Mouse (Mus musculus) heart, embryonic 12.5 days (tissue): ENCODE results near the gene Ppp2r3d. TPM values are rescaled to one million over a fixed set of nuclear protein-coding genes. Genes with fewer than 3 reads are reported as not detected.
"Not testable (repeated sequence)": the region's sequence is repeated elsewhere in the genome, so short reads cannot be mapped to it uniquely, and the experiment has no call there.

Experiments
- ATAC-seq: fragments of 200-750 bp; cut with Nextera tagmentation; 2 replicates; pipeline ENCODE4 v1.8.0; 2017; ENCODE audit warnings: moderate TSS enrichment, moderate library complexity; ENCODE audit not compliant: insufficient number of reproducible peaks, low FRiP score
- H3K27ac ChIP-seq: fragments of 300-500 bp; sonication (generic); 2 replicates; pipeline ENCODE4 v1.5.1; 2016; ENCODE audit warnings: mild to moderate bottlenecking, moderate library complexity; ENCODE audit not compliant: poor library complexity, severe bottlenecking
- H3K27me3 ChIP-seq: fragments of 300-500 bp; sonication (generic); replicated peaks from 2 replicates; pipeline ENCODE4 v1.6.1; 2016; ENCODE audit warnings: mild to moderate bottlenecking, moderate library complexity
- H3K36me3 ChIP-seq: fragments of 300-500 bp; sonication (generic); 2 replicates; pipeline ENCODE4 v1.6.1; 2016; ENCODE audit warnings: mild to moderate bottlenecking, moderate library complexity
- H3K4me1 ChIP-seq: fragments of 300-500 bp; sonication (generic); replicated peaks from 2 replicates; pipeline ENCODE4 v1.6.1; 2016; ENCODE audit warnings: mild to moderate bottlenecking
- H3K4me2 ChIP-seq: fragments of 300-500 bp; sonication (generic); 2 replicates; pipeline ENCODE4 v1.6.1; 2016; ENCODE audit warnings: mild to moderate bottlenecking, moderate library complexity
- H3K4me3 ChIP-seq: fragments of 300-500 bp; sonication (generic); 2 replicates; pipeline ENCODE4 v1.5.1; 2016; ENCODE audit warnings: mild to moderate bottlenecking
- H3K9ac ChIP-seq: fragments of 300-500 bp; sonication (generic); 2 replicates; pipeline ENCODE4 v1.6.1; 2016; ENCODE audit warnings: mild to moderate bottlenecking, moderate library complexity
- H3K9me3 ChIP-seq: fragments of 300-500 bp; sonication (generic); replicated peaks from 2 replicates; pipeline ENCODE4 v1.6.1; 2016; ENCODE audit warnings: mild to moderate bottlenecking, moderate library complexity
- WGBS: fragments of 180-500 bp; shearing (Covaris S2); methylation state at CpG from one replicate; pipeline ENCODE4 v1.1.7; 2016; 5-methylcytosine and 5-hydroxymethylcytosine counted together
- polyA plus RNA-seq: library from polyadenylated mRNA; unstranded; fragments of >200 nt; fragmentation: Nextera tagmentation; extraction: Ambion mirVana; gene quantifications from 2 replicates; pipeline ENCODE4 v1.2.1, GENCODE M21; 2016

Gene Ppp2r3d
- polyA plus RNA-seq: 131 and 147 TPM in 2 replicates

DNA sequence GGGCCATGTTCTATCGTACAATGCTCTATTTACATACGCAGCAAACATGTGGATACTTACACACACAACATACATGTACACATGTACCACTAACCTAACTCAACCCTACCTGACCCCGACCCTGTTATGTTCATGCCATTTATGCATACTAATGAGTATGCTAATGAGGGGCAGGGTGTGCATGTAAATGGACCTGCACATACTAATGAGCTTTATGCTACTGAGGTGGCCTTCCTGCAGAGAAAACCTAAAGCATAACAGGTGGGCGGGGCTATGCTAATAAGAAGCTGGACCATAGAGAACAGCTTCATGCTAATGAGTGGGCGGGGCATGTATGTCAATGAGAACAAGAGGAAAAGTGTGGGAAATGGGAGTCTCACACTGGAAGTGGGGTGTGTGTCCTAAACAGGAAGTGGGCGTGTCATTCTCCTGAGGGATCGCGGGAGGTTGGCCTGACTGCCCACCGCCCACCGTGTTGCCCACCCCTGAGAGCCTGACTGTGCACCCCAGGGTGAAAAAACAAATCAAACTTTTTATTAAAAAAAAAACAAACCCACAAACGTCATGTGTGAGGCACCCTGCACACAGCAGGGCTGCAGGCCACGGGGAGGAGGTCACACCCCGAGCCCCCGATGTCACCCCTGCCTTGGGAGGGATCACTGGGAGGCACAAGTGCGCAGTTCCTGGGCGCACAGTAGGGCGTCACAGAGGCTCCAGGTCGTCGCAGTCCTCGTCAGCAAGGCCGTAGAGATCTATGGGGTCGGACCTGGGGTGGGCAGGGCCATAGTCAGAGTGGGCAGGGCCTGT, at the start of gene Ppp2r3d:
Gene Ppp2r3d, minus strand, starts transcription at position 803 of the 807 bp plus-strand sequence.
- no peak within 1 kb of the TSS for H3K4me2 ChIP-seq
- no peak within 1 kb of the TSS for H3K4me3 ChIP-seq
- WGBS: 93% methylated on average over 22 of the region's 22 CpGs
- H3K27ac ChIP-seq: no peak within 1 kb of the TSS
- H3K9ac ChIP-seq: no peak within 1 kb of the TSS
- H3K36me3 ChIP-seq: peaks cover 17% of the 10 kb centered on the region
- peak; percentile 25; the same call in 1 of the 2 replicates for ATAC-seq
- H3K4me1 ChIP-seq: peaks cover 9% of the 10 kb centered on the region; the same call in 1 of the 2 replicates
- H3K27me3 ChIP-seq: no peaks in the 10 kb centered on the region
- peaks cover 13% of the 10 kb centered on the region for H3K9me3 ChIP-seq

DNA sequence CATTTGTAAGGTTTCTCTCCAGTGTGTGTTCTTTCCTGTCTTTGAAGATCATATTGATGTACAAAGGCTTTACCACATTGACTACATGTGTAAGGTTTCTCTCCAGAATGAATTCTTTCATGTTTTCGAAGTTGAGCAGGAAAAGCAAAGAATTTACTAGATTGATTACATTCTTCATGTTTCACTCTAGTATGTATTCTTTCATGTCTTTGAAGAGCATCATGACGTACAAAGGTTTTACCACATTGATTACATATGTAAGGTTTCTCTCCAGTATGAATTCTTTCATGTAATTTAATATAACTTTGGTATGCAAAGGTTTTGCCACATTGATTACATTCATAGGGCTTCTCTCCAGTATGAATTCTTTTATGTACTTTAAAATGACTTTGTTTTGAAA, 17.0 kb upstream of the Ppp2r3d start, which contains the start of gene Gm21836:
Gene Gm21836, minus strand, starts transcription at position 101 of the 400 bp plus-strand sequence.
- not testable (repeated sequence) for ATAC-seq, H3K4me1 ChIP-seq, H3K9me3 ChIP-seq, H3K4me2 ChIP-seq, H3K9ac ChIP-seq, H3K27me3 ChIP-seq, H3K36me3 ChIP-seq, H3K27ac ChIP-seq, H3K4me3 ChIP-seq
- WGBS: 79% methylated on average over 2 of the region's 2 CpGs

DNA sequence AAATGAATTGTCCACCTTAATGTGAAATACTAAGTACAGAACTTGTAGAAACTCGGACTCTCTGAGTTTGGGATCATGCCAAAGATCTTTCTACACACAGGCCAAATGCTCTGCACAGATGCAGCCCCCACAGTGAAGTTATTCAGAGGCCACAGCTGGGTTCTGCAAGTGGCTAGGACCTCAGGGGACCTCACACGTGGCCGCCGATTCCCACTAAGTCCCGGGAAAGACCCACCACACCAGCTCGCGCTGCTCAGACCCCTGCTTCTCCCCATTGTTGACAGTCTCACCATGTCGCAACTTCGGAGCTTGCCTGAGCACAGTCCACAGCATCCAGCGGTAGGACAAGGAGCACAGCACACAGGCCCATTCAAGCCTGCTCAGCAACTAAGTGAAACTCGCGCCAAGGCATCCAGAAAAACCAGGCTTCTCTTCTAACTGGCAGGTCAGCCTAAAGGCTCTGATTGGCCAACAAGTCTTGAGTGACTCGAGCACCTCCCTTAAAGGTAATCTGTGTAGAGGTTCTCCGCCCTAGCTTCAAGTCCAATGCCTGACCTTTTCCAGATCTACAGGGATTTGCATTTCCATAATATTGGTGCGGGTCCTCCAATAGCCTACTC, 3.8 kb upstream of the Ppp2r3d start:
- H3K9me3 ChIP-seq: peaks cover 13% of the 10 kb centered on the region
- H3K27ac ChIP-seq, H3K27me3 ChIP-seq, H3K4me1 ChIP-seq, H3K9ac ChIP-seq, H3K4me2 ChIP-seq, ATAC-seq, H3K4me3 ChIP-seq: not testable (repeated sequence)
- WGBS: 37% methylated on average over 13 of the region's 15 CpGs
- H3K36me3 ChIP-seq: peaks cover 13% of the 10 kb centered on the region

DNA sequence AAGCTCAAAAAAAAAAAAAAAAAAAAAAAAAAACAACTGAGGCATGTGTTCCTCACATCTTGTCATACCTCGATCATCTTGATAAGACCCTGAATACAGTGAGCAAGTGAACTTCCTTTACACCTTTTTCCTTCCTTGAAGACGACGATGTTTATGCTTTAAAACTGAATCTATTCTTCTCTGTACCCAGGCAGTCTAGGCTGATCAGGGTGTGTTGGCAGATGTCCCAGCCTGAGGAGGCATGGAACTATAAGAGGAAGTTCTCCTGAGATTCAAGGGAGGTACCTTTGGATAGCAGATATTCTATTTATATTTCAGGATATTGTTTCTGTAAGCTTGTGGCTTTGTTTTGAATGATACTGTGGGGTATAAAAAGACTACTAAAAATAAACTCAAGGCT, 1.4 kb upstream of the Ppp2r3d start:
- H3K36me3 ChIP-seq: peaks cover 17% of the 10 kb centered on the region
- H3K27ac ChIP-seq: peak overlapping the region; percentile 39; the same call in 1 of the 2 replicates
- no peak for ATAC-seq
- H3K4me3 ChIP-seq: no peak overlapping the region
- no peak overlapping the region for H3K9ac ChIP-seq
- WGBS: 60% methylated on average over 3 of the region's 3 CpGs
- peaks cover 13% of the 10 kb centered on the region for H3K9me3 ChIP-seq
- H3K4me2 ChIP-seq: no peak overlapping the region
- H3K27me3 ChIP-seq: no peaks in the 10 kb centered on the region
- peaks cover 9% of the 10 kb centered on the region; the same call in 1 of the 2 replicates for H3K4me1 ChIP-seq

DNA sequence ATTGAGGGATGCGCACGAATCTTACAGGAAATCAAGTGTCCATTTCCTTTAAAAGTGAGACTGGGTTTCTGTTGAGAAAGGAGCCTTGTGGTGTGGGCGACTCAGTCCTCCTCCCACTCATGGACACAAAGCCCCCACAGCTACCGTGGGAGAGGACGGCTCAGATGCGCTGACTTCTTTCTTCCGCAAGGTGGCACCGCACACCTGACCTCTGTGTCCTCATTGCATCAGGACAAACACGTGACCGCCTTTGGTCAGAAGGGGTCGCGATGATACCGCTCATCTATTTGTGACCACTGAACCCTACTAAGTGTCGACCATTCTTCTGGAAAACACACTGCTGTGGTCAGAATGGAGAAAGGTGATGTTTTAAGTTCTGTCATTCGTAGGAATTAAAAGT, 1.0 kb downstream of the Ppp2r3d start:
- H3K9ac ChIP-seq: no peak overlapping the region
- no peaks in the 10 kb centered on the region for H3K27me3 ChIP-seq
- H3K4me1 ChIP-seq: peaks cover 7% of the 10 kb centered on the region; the same call in 1 of the 2 replicates
- H3K9me3 ChIP-seq: peaks cover 13% of the 10 kb centered on the region
- H3K4me2 ChIP-seq: no peak overlapping the region
- no peak; the same call in 1 of the 2 replicates for ATAC-seq
- H3K4me3 ChIP-seq: no peak overlapping the region
- WGBS: 86% methylated on average over 15 of the region's 15 CpGs
- no peak overlapping the region for H3K27ac ChIP-seq
- peaks cover 17% of the 10 kb centered on the region for H3K36me3 ChIP-seq

DNA sequence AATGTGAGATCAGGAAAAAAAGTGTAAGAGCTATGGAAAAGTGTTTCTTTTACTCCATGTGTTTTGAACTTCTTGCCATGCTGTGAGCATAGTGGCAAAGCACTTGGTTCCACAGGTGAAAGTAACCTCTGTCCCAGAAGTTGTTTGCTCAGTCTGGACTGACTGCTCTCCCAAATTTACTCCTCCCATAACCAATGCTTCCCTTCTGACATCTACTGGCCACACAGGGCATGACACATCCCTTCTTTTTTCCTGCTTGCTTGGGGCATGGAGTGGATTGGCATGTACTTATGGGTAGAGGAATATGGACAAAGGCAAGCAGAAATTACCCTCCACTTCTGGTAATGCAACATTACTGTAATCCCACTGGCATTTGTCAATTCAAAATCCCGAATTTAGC, 20.1 kb downstream of the Ppp2r3d start:
- H3K4me3 ChIP-seq: no peak overlapping the region
- no peak for ATAC-seq
- no peak overlapping the region for H3K9ac ChIP-seq
- no peak overlapping the region for H3K4me2 ChIP-seq
- H3K36me3 ChIP-seq: no peaks in the 10 kb centered on the region
- no peak overlapping the region for H3K27ac ChIP-seq
- H3K9me3 ChIP-seq: no peaks in the 10 kb centered on the region
- WGBS: 2% methylated on average over 1 of the region's 1 CpGs
- 0 out of 2 replicates have a peak, but pooled peaks cover 3% of the 10 kb centered on the region for H3K27me3 ChIP-seq
- H3K4me1 ChIP-seq: no peaks in the 10 kb centered on the region

DNA sequence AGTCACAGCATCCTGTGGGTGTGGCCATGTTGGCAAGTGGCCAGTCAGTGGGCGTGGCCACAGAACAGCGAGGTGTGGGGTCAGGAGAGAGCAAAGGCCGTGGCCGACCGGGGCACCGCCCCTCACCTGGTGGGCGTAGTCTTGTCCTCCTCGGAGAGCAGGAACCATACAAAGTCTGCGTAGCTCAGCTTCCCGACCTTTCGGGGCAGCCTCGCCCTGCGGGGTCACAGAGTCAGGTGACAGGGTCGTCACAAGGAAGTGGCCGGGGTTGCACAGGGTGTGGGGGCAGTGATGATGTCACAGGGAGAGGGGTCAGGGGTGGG, 34.2 kb downstream of the Ppp2r3d start:
- 97% methylated on average over 15 of the region's 15 CpGs for WGBS
- ATAC-seq: peak; percentile 53
- H3K9me3 ChIP-seq: peaks cover 36% of the 10 kb centered on the region

DNA sequence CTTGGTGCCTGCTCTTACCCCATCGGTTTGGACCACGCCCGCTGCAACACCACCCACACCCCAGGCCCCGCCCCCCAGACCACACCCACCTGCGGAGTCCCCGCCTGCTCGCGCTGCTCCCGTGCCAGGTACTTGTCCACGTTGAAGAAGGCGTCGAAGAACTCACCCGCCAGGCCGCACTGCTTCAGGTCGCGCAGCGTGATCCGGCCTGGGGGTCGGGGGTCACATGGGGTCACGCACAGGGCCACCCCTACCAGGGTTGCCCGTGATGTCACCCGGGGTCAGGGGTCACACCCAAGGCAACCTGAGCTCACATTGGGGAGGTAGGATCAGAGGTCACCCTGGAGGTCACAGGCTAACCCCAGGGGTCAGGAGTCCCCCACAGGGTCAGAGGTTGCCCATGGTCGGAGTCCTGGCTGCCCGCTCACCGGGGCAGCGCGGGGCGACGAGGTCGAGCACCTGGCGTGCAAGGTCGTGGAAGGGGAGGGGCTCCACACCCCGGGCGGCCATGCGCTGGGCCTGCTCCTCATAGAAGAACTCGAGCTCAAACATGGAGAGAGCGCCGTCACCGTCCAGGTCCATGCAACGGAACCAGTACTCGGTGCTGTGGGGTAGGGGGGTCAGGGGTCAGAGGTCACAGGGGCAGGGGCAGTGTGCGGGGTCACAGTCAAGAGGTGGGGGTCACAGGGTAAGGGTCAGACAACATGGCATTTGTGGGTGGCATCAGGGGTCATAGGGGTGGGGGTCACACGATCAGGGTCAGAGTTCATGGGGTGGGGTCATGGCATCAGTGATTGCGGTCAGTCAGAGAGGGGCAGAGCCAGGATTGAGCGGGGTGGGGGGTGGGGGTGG, 34.8 kb downstream of the Ppp2r3d start:
- no peaks in the 10 kb centered on the region for H3K4me1 ChIP-seq
- H3K36me3 ChIP-seq: peaks cover 38% of the 10 kb centered on the region
- no peaks in the 10 kb centered on the region for H3K27me3 ChIP-seq
- H3K9me3 ChIP-seq: peaks cover 36% of the 10 kb centered on the region
- WGBS: 98% methylated on average over 45 of the region's 45 CpGs
- H3K9ac ChIP-seq: no peak overlapping the region
- H3K4me3 ChIP-seq: no peak overlapping the region
- no peak overlapping the region for H3K4me2 ChIP-seq
- no peak overlapping the region for H3K27ac ChIP-seq
- peak; percentile 46 for ATAC-seq

More for the DNA sequence above, 34.2 kb downstream of the Ppp2r3d start:
- Histone ChIP-seq H3K4me2 (no peak overlapping the region), H3K4me3 (no peak overlapping the region), H3K4me1 (no peaks in the 10 kb centered on the region), H3K36me3 (peaks cover 38% of the 10 kb centered on the region), H3K27ac (no peak overlapping the region), H3K9ac (no peak overlapping the region), H3K27me3 (no peaks in the 10 kb centered on the region)

DNA sequence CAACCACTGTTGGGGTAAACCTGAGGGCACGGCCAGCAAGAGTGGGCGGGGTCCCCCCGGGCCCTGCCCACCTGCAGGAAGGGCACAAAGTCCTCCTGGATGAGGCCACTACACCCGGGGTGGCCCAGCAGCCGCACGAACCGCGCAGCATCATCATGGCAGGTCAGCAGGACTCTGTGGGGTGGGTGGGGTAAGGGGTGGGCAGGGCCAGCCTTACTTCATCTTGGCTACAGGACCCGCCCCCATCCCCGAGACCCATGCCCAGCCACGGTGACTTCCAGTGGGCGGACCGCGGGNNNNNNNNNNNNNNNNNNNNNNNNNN, 36.0 kb downstream of the Ppp2r3d start:
- 81% methylated on average over 14 of the region's 14 CpGs for WGBS
- H3K27me3 ChIP-seq: no peaks in the 10 kb centered on the region
- H3K27ac ChIP-seq: no peak overlapping the region
- H3K9ac ChIP-seq: no peak overlapping the region
- 0 out of 2 replicates have a peak overlapping the region, but pooled peaks have one; percentile 5 for H3K4me2 ChIP-seq
- H3K36me3 ChIP-seq: peaks cover 38% of the 10 kb centered on the region
- ATAC-seq: no peak; the same call in 1 of the 2 replicates
- peaks cover 36% of the 10 kb centered on the region for H3K9me3 ChIP-seq
- H3K4me3 ChIP-seq: peak overlapping the region; percentile 11; the same call in 1 of the 2 replicates
- H3K4me1 ChIP-seq: no peaks in the 10 kb centered on the region

DNA sequence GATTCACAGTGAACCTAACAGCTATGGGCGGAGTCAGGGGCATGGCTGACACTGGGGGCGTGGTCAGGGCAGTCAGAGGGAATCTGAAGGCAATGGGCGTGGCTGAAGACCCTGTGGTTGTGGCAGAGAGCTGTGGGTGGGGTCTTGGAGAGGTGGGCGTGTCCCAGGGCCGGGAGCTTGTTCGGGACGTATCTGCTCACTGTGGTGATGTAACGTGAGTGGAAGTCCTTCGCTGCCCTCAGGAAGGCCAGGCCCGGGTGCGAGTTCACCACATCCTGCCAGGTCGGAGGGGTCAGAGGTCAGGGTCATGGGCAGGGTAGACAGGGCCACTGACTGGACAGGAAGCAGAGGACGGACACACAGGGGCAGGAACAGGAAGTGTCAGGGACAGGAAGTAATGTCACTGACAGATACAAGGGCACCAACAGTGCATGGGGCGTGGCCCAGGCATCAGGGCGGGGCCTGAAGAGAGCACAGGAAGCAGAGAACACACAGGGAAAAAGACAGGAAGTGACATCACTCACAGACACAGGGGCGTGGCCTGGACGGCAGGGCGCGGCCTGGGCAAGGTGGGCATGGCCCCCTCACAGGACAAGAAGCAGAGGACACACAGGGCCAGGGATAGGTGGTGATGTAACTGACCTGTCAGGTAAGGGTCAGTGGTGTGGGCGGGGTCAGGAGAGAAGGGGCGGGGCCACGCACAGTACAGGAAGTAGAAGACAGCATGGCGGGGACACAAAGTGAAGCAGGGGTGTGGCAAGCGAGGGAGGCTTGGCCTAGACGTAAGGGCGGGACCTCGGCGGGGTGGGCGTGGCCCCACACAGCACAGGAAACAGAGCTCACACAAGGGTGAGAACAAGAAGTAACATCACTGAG, 36.6 kb downstream of the Ppp2r3d start:
- H3K27ac ChIP-seq: no peak overlapping the region

More for the DNA sequence above, 36.6 kb downstream of the Ppp2r3d start:
- Histone ChIP-seq H3K27me3 (no peaks in the 10 kb centered on the region), H3K4me1 (no peaks in the 10 kb centered on the region), H3K9ac (no peak overlapping the region), H3K9me3 (peaks cover 36% of the 10 kb centered on the region), H3K36me3 (peaks cover 38% of the 10 kb centered on the region), H3K4me3 (peak overlapping the region; percentile 11; the same call in 1 of the 2 replicates), H3K4me2 (0 out of 2 replicates have a peak overlapping the region, but pooled peaks have one; percentile 5)
- ATAC-seq: peak; percentile 67
- 89% methylated on average over 29 of the region's 29 CpGs for WGBS
